Mouse (Mus musculus) embryo, embryonic 11 days (tissue): Measurements from ENCODE around the gene Cnn2.
A peak's percentile ranks its signal among the peaks of the same experiment; 100 is the strongest.

Experiments used
- DNase-seq: peaks from one replicate; pipeline ENCODE4 v3.0.0-alpha.2; 2015

The Cnn2 gene

GRCm38 (mm10) chr10:79970415-79971182 lies 17.8 kb upstream of the Cnn2 start, which contains the start of gene Grin3b:
Gene Grin3b (plus strand): TSS chr10:79970715.
- DNase-seq = peak; percentile 40

- peak; percentile 62 for DNase-seq
Observed at GRCm38 (mm10) chr10:79971183-79971497, 17.2 kb upstream of the Cnn2 start.

GRCm38 (mm10) chr10:79972831-79973230 lies 15.6 kb upstream of the Cnn2 start:
- DNase-seq = no peak

- no peak for DNase-seq
Observed at GRCm38 (mm10) chr10:79974087-79974486, 14.3 kb upstream of the Cnn2 start.

- DNase-seq = no peak
Observed at GRCm38 (mm10) chr10:79974668-79975067, 13.7 kb upstream of the Cnn2 start.

GRCm38 (mm10) chr10:79976071-79976721 lies 12.2 kb upstream of the Cnn2 start:
- DNase-seq = no peak

- no peak for DNase-seq
Observed at GRCm38 (mm10) chr10:79976722-79977107, 11.7 kb upstream of the Cnn2 start.

GRCm38 (mm10) chr10:79977324-79977723 lies 11.1 kb upstream of the Cnn2 start:
- DNase-seq = no peak

GRCm38 (mm10) chr10:79978061-79978460 lies 10.3 kb upstream of the Cnn2 start:
- no peak for DNase-seq

- no peak for DNase-seq
Observed at GRCm38 (mm10) chr10:79979401-79980155, 8.8 kb upstream of the Cnn2 start.

- no peak for DNase-seq
Observed at GRCm38 (mm10) chr10:79983205-79983604, 5.2 kb upstream of the Cnn2 start.

- DNase-seq = peak; percentile 68
Observed at GRCm38 (mm10) chr10:79983670-79984069, 4.7 kb upstream of the Cnn2 start.

GRCm38 (mm10) chr10:79984195-79984816 lies 4.1 kb upstream of the Cnn2 start, which contains the start of gene Tmem259:
Gene Tmem259 (minus strand): TSS chr10:79984330.
- DNase-seq = peak; percentile 97

GRCm38 (mm10) chr10:79984871-79985270 lies 3.5 kb upstream of the Cnn2 start:
- DNase-seq = peak; percentile 99

- DNase-seq = peak; percentile 57
Observed at GRCm38 (mm10) chr10:79985334-79986231, 2.8 kb upstream of the Cnn2 start.

GRCm38 (mm10) chr10:79986232-79986878 lies 2.0 kb upstream of the Cnn2 start:
- DNase-seq = no peak

GRCm38 (mm10) chr10:79986963-79987362 lies 1.4 kb upstream of the Cnn2 start:
- DNase-seq = peak; percentile 87

GRCm38 (mm10) chr10:79987771-79988505 lies 446 bp upstream of the Cnn2 start:
- peak; percentile 24 for DNase-seq

- no peak for DNase-seq
Observed at GRCm38 (mm10) chr10:79989272-79989786, 945 bp downstream of the Cnn2 start.

GRCm38 (mm10) chr10:79989870-79990269 lies 1.5 kb downstream of the Cnn2 start:
- DNase-seq = peak; percentile 69

- DNase-seq = no peak
Observed at GRCm38 (mm10) chr10:79991099-79991498, 2.7 kb downstream of the Cnn2 start.
